Mouse (Mus musculus): ENCODE results near the gene Nlrp5. TPM values are rescaled to one million over a fixed set of nuclear protein-coding genes. Genes with fewer than 3 reads are reported as not detected.
"Not testable (repeated sequence)": the region's sequence is repeated elsewhere in the genome, so short reads cannot be mapped to it uniquely, and the experiment has no call there.

Nlrp5 gene
- polyA plus RNA-seq (2012; rRNA removed), result not detected in 2 replicates

- 62% methylated on average over 10 of the region's 10 CpGs for WGBS
- Histone ChIP-seq H3K4me3 (replicated peaks; ENCODE audit: extremely low read depth, low read depth, low read length) (no peak within 1 kb of the TSS), H3K4me1 (ENCODE audit: control insufficient read depth, insufficient read depth, low read length) (no peaks in the 10 kb centered on the region)
- DNase-seq, result no peak
- no peak for TF ChIP-seq CTCF (IDR thresholded peaks at IDR 0.05; ENCODE audit: insufficient read depth, low read length)
- no peak for TF ChIP-seq POLR2A (IDR thresholded peaks at IDR 0.05; ENCODE audit: borderline replicate concordance, extremely low read depth, low read depth, low read length)
Measured at GRCm38 (mm10) chr7:23385589-23385988, at the start of gene Nlrp5. Gene Nlrp5, plus strand, starts transcription at chr7:23385889.

GRCm38 (mm10) chr7:23358311-23358710 is 27.4 kb upstream of the Nlrp5 start:
- WGBS, result 91% methylated on average over 13 of the region's 13 CpGs
- H3K4me3 ChIP-seq (replicated peaks; ENCODE audit: extremely low read depth, low read depth, low read length); H3K4me1 ChIP-seq (ENCODE audit: control insufficient read depth, insufficient read depth, low read length); DNase-seq: not testable (repeated sequence)

- WGBS, result 65% methylated on average over 3 of the region's 3 CpGs
- DNase-seq; H3K4me3 ChIP-seq (replicated peaks; ENCODE audit: extremely low read depth, low read depth, low read length); H3K4me1 ChIP-seq (ENCODE audit: control insufficient read depth, insufficient read depth, low read length): not testable (repeated sequence)
Measured at GRCm38 (mm10) chr7:23470201-23470600, 84.5 kb downstream of the Nlrp5 start.

- not testable (repeated sequence) for H3K4me1 ChIP-seq (ENCODE audit: control insufficient read depth, insufficient read depth, low read length); H3K4me3 ChIP-seq (replicated peaks; ENCODE audit: extremely low read depth, low read depth, low read length); DNase-seq
- WGBS, result 54% methylated on average over 3 of the region's 3 CpGs
Measured at GRCm38 (mm10) chr7:23470832-23471231, 85.1 kb downstream of the Nlrp5 start.

GRCm38 (mm10) chr7:23472886-23473285 is 87.2 kb downstream of the Nlrp5 start:
- not testable (repeated sequence) for H3K4me1 ChIP-seq (ENCODE audit: control insufficient read depth, insufficient read depth, low read length); DNase-seq; H3K4me3 ChIP-seq (replicated peaks; ENCODE audit: extremely low read depth, low read depth, low read length)
- 49% methylated on average over 2 of the region's 2 CpGs for WGBS

Other genes starting within 250 kb of the Nlrp5 start
- gene Gm10662, start 241.4 kb upstream of the Nlrp5 start, polyA plus RNA-seq (2012; rRNA removed), result not detected in 2 replicates
- gene Vmn1r165, start 168.6 kb upstream of the Nlrp5 start, polyA plus RNA-seq (2012; rRNA removed), result not detected in 2 replicates
- gene Vmn1r166, start 134.2 kb upstream of the Nlrp5 start, polyA plus RNA-seq (2012; rRNA removed), result not detected in 2 replicates
- not detected in 2 replicates for gene Gm6902, start 107.0 kb upstream of the Nlrp5 start, polyA plus RNA-seq (2012; rRNA removed)
- gene Nlrp4e, start 84.7 kb upstream of the Nlrp5 start, polyA plus RNA-seq (2012; rRNA removed), result not detected in 2 replicates
- gene Vmn1r167, start 121.3 kb downstream of the Nlrp5 start, polyA plus RNA-seq (2012; rRNA removed), result not detected in 2 replicates
- not detected in 2 replicates for gene Vmn1r168, start 153.8 kb downstream of the Nlrp5 start, polyA plus RNA-seq (2012; rRNA removed)
- not detected in 2 replicates for gene Vmn1r169, start 189.6 kb downstream of the Nlrp5 start, polyA plus RNA-seq (2012; rRNA removed)
- gene Vmn1r170, start 220.3 kb downstream of the Nlrp5 start, polyA plus RNA-seq (2012; rRNA removed), result not detected in 2 replicates
- gene Vmn1r171, start 244.8 kb downstream of the Nlrp5 start, polyA plus RNA-seq (2012; rRNA removed), result not detected in 2 replicates

Data from lung, adult 2 months (tissue).